ENCODE assay signal across 8 mouse cellular contexts in genomic region chr9:23009462-23010183, GRCm38 (mm10).
DNase-seq lines count a peak whose midpoint lies in the region; ATAC-seq and TF ChIP-seq lines count a peak whose summit lies in the region.

No protein-coding gene starts in this region.

- TF ChIP-seq CTCF in E14TG2a.4 (conservative IDR thresholded peaks at IDR 0.05; ENCODE audit: low read length): no peak
- no peak for TF ChIP-seq CTCF in forebrain, postnatal 0 days (IDR thresholded peaks at IDR 0.05; ENCODE audit: low read depth)

- no peak for ATAC-seq in forebrain, postnatal 0 days
- ATAC-seq in liver, embryonic 13.5 days (ENCODE audit: low read depth): no peak

- H3K4me3 ChIP-seq in E14TG2a.4 (replicated peaks; ENCODE audit: low read length): 0 out of 2 replicates have a peak overlapping the region, but pooled peaks have one; percentile 29
- H3K4me3 ChIP-seq in forebrain, postnatal 0 days (ENCODE audit: low read depth, low read length): no peak overlapping the region
- H3K4me3 ChIP-seq in liver, embryonic 13.5 days (replicated peaks): no peak overlapping the region

- H3K36me3 ChIP-seq in E14TG2a.4 (ENCODE audit: insufficient read depth, low read length): no peaks in the 10 kb centered on the region
- no peaks in the 10 kb centered on the region for H3K36me3 ChIP-seq in forebrain, postnatal 0 days (ENCODE audit: insufficient read depth)
- H3K36me3 ChIP-seq in liver, embryonic 13.5 days: no peaks in the 10 kb centered on the region

- H3K4me1 ChIP-seq in E14TG2a.4 (replicated peaks; ENCODE audit: low read depth, low read length): peaks cover 17% of the 10 kb centered on the region
- H3K4me1 ChIP-seq in forebrain, postnatal 0 days (ENCODE audit: insufficient read depth): 0 out of 2 replicates have a peak, but pooled peaks cover 3% of the 10 kb centered on the region
- peaks cover 8% of the 10 kb centered on the region; the same call in 1 of the 2 replicates for H3K4me1 ChIP-seq in liver, embryonic 13.5 days (replicated peaks)

- no peaks in the 10 kb centered on the region; the same call in 1 of the 2 replicates for H3K9me3 ChIP-seq in E14TG2a.4 (ENCODE audit: low read length)
- H3K9me3 ChIP-seq in forebrain, postnatal 0 days (ENCODE audit: low read length): no peaks in the 10 kb centered on the region
- no peaks in the 10 kb centered on the region for H3K9me3 ChIP-seq in liver, embryonic 13.5 days (replicated peaks)

- peaks cover 34% of the 10 kb centered on the region for H3K27me3 ChIP-seq in E14TG2a.4 (ENCODE audit: insufficient read depth, low read length)
- H3K27me3 ChIP-seq in forebrain, postnatal 0 days (ENCODE audit: insufficient read depth, low read length): no peaks in the 10 kb centered on the region; the same call in none of the 2 replicates
- H3K27me3 ChIP-seq in liver, embryonic 13.5 days: peaks cover 15% of the 10 kb centered on the region

- peak; percentile 25 to 47 for DNase-seq in cerebellum, postnatal 25 days
- no peak for DNase-seq in cerebellum, adult 18-20 months
- no peak for DNase-seq in forebrain, postnatal 0 days
- DNase-seq in liver, embryonic 13.5 days: no peak
- no peak for DNase-seq in urinary bladder, postnatal 36 days (ENCODE audit: low spot score in 2 of 2)
- no peak for DNase-seq in B cell, adult 2 months
- no peak for DNase-seq in gastrocnemius, postnatal 36 days

- intact Hi-C loops in gastrocnemius, postnatal 36 days (cut with DNase I): loop anchor here (10.0 kb wide), 1 partner anchor 295 kb away; no protein-coding TSS in a partner anchor

- 14% methylated on average over 24 of the region's 24 CpGs for WGBS in forebrain, postnatal 0 days
- 5% methylated on average over 24 of the region's 24 CpGs for WGBS in liver, embryonic 13.5 days (ENCODE audit: insufficient replicate concordance)

- H3K9ac ChIP-seq in forebrain, postnatal 0 days: no peak overlapping the region
- H3K9ac ChIP-seq in liver, embryonic 13.5 days: no peak overlapping the region

- H3K4me2 ChIP-seq in forebrain, postnatal 0 days (ENCODE audit: low read depth): peak overlapping the region; percentile 27
- H3K4me2 ChIP-seq in liver, embryonic 13.5 days: peak overlapping the region; percentile 4; the same call in 1 of the 2 replicates

- no peak overlapping the region for H3K27ac ChIP-seq in forebrain, postnatal 0 days (ENCODE audit: low read depth, low read length)
- H3K27ac ChIP-seq in liver, embryonic 13.5 days: no peak overlapping the region

Comparison
In these comparisons a context has a peak if more than half of its experiments do, and no peak if none do; other contexts are left out.
1. DNase-seq: peak in cerebellum, postnatal 25 days (2 of 2); none in cerebellum, adult 18-20 months (0 of 2), forebrain, postnatal 0 days (single experiment), liver, embryonic 13.5 days (single experiment), urinary bladder, postnatal 36 days (0 of 2), B cell, adult 2 months (0 of 2) and gastrocnemius, postnatal 36 days (0 of 2).